15 mouse cellular contexts compared by ENCODE assay signal in genomic region chr2:115724216-115724615, GRCm38 (mm10).
DNase-seq lines count a peak whose midpoint lies in the region; ATAC-seq and TF ChIP-seq lines count a peak whose summit lies in the region.
"Had no signal": no experiment of that assay in that cellular context is flagged by ENCODE, and none has a peak within 500 bp of the region (broad histone marks: within the 10 kb centered on the region; RNA-seq: fewer than 3 reads in every experiment).

No protein-coding gene starts in this region.

- no peaks in the 10 kb centered on the region for H3K4me1 ChIP-seq in liver, adult 2 months (ENCODE audit: control insufficient read depth, insufficient read depth, low read length)
- H3K4me1 ChIP-seq in liver, postnatal 0 days (ENCODE audit: insufficient read depth): no peaks in the 10 kb centered on the region
- H3K4me1 ChIP-seq in forebrain, postnatal 0 days (ENCODE audit: insufficient read depth): peaks cover 8% of the 10 kb centered on the region; the same call in 1 of the 2 replicates
- H3K4me1 ChIP-seq in midbrain, embryonic 16.5 days (ENCODE audit: control insufficient read depth, insufficient read depth, low read length): peaks cover 10% of the 10 kb centered on the region

- H3K27ac ChIP-seq in liver, adult 2 months (replicated peaks; ENCODE audit: insufficient read depth, low read depth, low read length): no peak overlapping the region
- H3K27ac ChIP-seq in liver, postnatal 0 days (ENCODE audit: low read depth): no peak overlapping the region
- H3K27ac ChIP-seq in forebrain, postnatal 0 days (ENCODE audit: low read depth, low read length): peak overlapping the region; percentile 46
- H3K27ac ChIP-seq in midbrain, embryonic 16.5 days (ENCODE audit: low read length): peak overlapping the region; percentile 60
- H3K27ac ChIP-seq: heart, embryonic 13.5 days; limb, embryonic 15.5 days had no signal

- H3K79me2 ChIP-seq in liver, adult 2 months (ENCODE audit: control insufficient read depth, insufficient read depth, low read length): no peaks in the 10 kb centered on the region

- peaks cover 9% of the 10 kb centered on the region for H3K9me3 ChIP-seq in liver, postnatal 0 days (ENCODE audit: low read length)
- H3K9me3 ChIP-seq in forebrain, postnatal 0 days (ENCODE audit: low read length): 0 out of 2 replicates have a peak, but pooled peaks cover 1% of the 10 kb centered on the region
- H3K9me3 ChIP-seq in midbrain, embryonic 16.5 days (replicated peaks; ENCODE audit: control insufficient read depth, low read length, poor library complexity, severe bottlenecking): peaks cover 8% of the 10 kb centered on the region; the same call in 1 of the 2 replicates
- H3K9me3 ChIP-seq: limb, embryonic 15.5 days had no signal

- H3K9ac ChIP-seq in liver, adult 2 months (ENCODE audit: low read depth, low read length): no peak overlapping the region
- no peak overlapping the region for H3K9ac ChIP-seq in liver, postnatal 0 days (replicated peaks)
- H3K9ac ChIP-seq in forebrain, postnatal 0 days: no peak overlapping the region
- H3K9ac ChIP-seq in midbrain, embryonic 16.5 days (ENCODE audit: low read depth, low read length): no peak overlapping the region
- H3K9ac ChIP-seq: heart, embryonic 13.5 days; limb, embryonic 15.5 days; lung, embryonic 14.5 days had no signal

- TF ChIP-seq CTCF in liver, adult 2 months (IDR thresholded peaks at IDR 0.05; ENCODE audit: low read depth, low read length): no peak
- no peak for TF ChIP-seq CTCF in liver, postnatal 0 days (IDR thresholded peaks at IDR 0.05; ENCODE audit: low read depth)
- no peak for TF ChIP-seq CTCF in forebrain, postnatal 0 days (IDR thresholded peaks at IDR 0.05; ENCODE audit: low read depth)

- H3K27me3 ChIP-seq in liver, adult 2 months (ENCODE audit: control insufficient read depth, insufficient read depth, low read length): no peaks in the 10 kb centered on the region
- no peaks in the 10 kb centered on the region for H3K27me3 ChIP-seq in liver, postnatal 0 days (ENCODE audit: insufficient read depth, low read length)
- no peaks in the 10 kb centered on the region for H3K27me3 ChIP-seq in forebrain, postnatal 0 days (ENCODE audit: insufficient read depth, low read length)
- no peaks in the 10 kb centered on the region for H3K27me3 ChIP-seq in midbrain, embryonic 16.5 days (ENCODE audit: control insufficient read depth, insufficient read depth, low read depth, low read length)
- H3K27me3 ChIP-seq: heart, embryonic 13.5 days; limb, embryonic 15.5 days had no signal

- no peak for ATAC-seq in liver, postnatal 0 days
- no peak for ATAC-seq in forebrain, postnatal 0 days
- no peak for ATAC-seq in midbrain, embryonic 16.5 days
- ATAC-seq: intestine, postnatal 0 days had no signal

- TF ChIP-seq POLR2A in liver, adult 2 months (IDR thresholded peaks at IDR 0.05; ENCODE audit: extremely low read depth, insufficient read depth, low read length): no peak

- H3K4me2 ChIP-seq in liver, postnatal 0 days (ENCODE audit: low read depth, low read length): no peak overlapping the region
- no peak overlapping the region for H3K4me2 ChIP-seq in forebrain, postnatal 0 days (ENCODE audit: low read depth)
- no peak overlapping the region for H3K4me2 ChIP-seq in midbrain, embryonic 16.5 days (ENCODE audit: low read length)
- H3K4me2 ChIP-seq: heart, embryonic 13.5 days; limb, embryonic 15.5 days; lung, embryonic 14.5 days had no signal

- no peak for TF ChIP-seq EP300 in liver, postnatal 0 days (IDR thresholded peaks at IDR 0.05; ENCODE audit: low read depth)

- no peaks in the 10 kb centered on the region for H3K36me3 ChIP-seq in liver, adult 2 months (ENCODE audit: control insufficient read depth, insufficient read depth, low read length)
- 0 out of 2 replicates have a peak, but pooled peaks cover 5% of the 10 kb centered on the region for H3K36me3 ChIP-seq in liver, postnatal 0 days (replicated peaks; ENCODE audit: insufficient read depth, low read length)
- no peaks in the 10 kb centered on the region for H3K36me3 ChIP-seq in forebrain, postnatal 0 days (ENCODE audit: insufficient read depth)
- H3K36me3 ChIP-seq in midbrain, embryonic 16.5 days (ENCODE audit: control insufficient read depth, insufficient read depth, low read length): peaks cover 4% of the 10 kb centered on the region
- H3K36me3 ChIP-seq: limb, embryonic 15.5 days had no signal

- DNase-seq in liver, adult 2 months (ENCODE audit: extremely low read depth, low read depth, low spot score): peak; percentile 34
- DNase-seq in liver, postnatal 0 days: no peak
- DNase-seq in R1 (ENCODE audit: low read depth, low spot score): peak; percentile 31
- no peak for DNase-seq in forebrain, postnatal 0 days
- no peak for DNase-seq in lung, postnatal 36 days
- DNase-seq in ovary, postnatal 36 days (ENCODE audit: low spot score): no peak
- DNase-seq: adrenal gland, postnatal 25 days; layer of hippocampus, adult 9-11 months; thymus, postnatal 4 days had no signal

- H3K4me3 ChIP-seq in liver, adult 2 months (ENCODE audit: insufficient read depth, low read depth, low read length): no peak overlapping the region
- no peak overlapping the region for H3K4me3 ChIP-seq in liver, postnatal 0 days (ENCODE audit: low read depth, low read length)
- H3K4me3 ChIP-seq in forebrain, postnatal 0 days (ENCODE audit: low read depth, low read length): no peak overlapping the region
- no peak overlapping the region for H3K4me3 ChIP-seq in midbrain, embryonic 16.5 days (ENCODE audit: low read depth, low read length)
- H3K4me3 ChIP-seq: heart, embryonic 13.5 days; hindbrain, embryonic 10.5 days; limb, embryonic 15.5 days had no signal

- WGBS in liver, adult 2 months: 35% methylated on average over 6 of the region's 6 CpGs
- WGBS in liver, postnatal 0 days (ENCODE audit: insufficient replicate concordance): 58% methylated on average over 6 of the region's 6 CpGs
- WGBS in forebrain, postnatal 0 days: 38% methylated on average over 6 of the region's 6 CpGs
- WGBS in midbrain, embryonic 16.5 days: 51% methylated on average over 6 of the region's 6 CpGs

Comparison
In these comparisons a context has a peak if more than half of its experiments do, and no peak if none do; other contexts are left out.
1. DNase-seq: peak in liver, adult 2 months (single experiment) and R1 (single experiment); none in liver, postnatal 0 days (single experiment), forebrain, postnatal 0 days (single experiment), lung, postnatal 36 days (single experiment) and ovary, postnatal 36 days (single experiment).
2. H3K27ac ChIP-seq: peak in forebrain, postnatal 0 days (single experiment) and midbrain, embryonic 16.5 days (single experiment); none in liver, adult 2 months (single experiment) and liver, postnatal 0 days (single experiment).